ENCODE assay signal across 8 mouse cellular contexts in the genomic region with DNA sequence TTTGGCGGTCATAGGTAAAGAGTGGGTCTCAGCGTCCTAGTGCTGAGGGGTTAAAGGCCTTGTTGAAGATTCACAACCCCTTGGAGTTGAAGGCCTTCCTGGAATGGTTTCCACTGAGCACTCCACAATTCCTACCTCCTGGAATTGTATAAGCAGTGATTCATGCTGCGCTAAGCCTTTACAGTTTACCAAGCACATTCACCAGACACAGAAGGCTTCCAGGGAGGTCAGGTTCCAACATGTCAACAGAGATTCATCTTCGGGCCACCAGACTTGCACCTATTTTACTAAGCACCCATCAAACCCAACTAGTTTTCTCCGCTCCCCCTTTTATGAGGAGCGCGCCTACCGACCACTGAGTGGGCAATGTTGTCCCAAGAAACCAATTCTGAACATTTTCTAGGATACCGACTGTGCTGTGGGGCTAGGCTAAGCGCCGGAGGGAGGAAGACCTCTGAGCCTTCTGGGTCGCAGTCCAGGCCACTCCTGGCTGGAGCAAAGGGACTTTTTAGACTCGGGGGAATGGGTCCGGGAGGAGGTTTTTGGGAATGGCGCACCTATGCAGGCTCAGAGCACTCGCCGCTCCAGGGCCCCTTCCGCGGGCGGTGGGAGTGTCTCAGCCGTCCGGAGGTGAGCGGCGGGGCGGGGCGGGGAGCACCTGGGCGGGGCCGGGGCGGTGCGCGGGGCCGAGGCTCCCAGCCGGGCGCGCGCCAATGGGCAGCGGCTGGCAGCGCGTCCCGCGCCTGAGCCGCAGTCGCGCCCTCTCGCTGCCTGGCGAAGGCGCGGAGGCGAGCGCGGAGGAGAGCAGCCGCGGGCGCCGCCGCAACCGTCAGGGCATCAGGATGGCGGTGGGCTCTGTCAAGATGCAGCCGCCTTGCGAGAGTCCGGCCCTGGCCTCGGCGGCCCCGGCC. TPM values are rescaled to one million over a fixed set of nuclear protein-coding genes. Genes with fewer than 3 reads are reported as not detected.
A peak's percentile ranks its signal among the peaks of the same experiment; 100 is the strongest.
DNase-seq lines count a peak whose midpoint lies in the region; ATAC-seq and TF ChIP-seq lines count a peak whose summit lies in the region.

No protein-coding gene starts in this region.

- TF ChIP-seq POLR2A in cerebellum, adult 2 months (IDR thresholded peaks at IDR 0.05; ENCODE audit: borderline replicate concordance, insufficient read depth, low read length): no peak

- peak; percentile 36 for DNase-seq in layer of hippocampus, adult 11-12 months (ENCODE audit: low spot score)
- no peak for DNase-seq in layer of hippocampus, adult 9-11 months
- peak in 1 of 2 experiments; percentile 24 for DNase-seq in cerebellum, adult 2 months
- DNase-seq in liver, embryonic 13.5 days: no peak
- DNase-seq in thymus, postnatal 25 days: peak; percentile 58

- WGBS in cerebellum, adult 2 months: 7% methylated on average over 45 of the region's 64 CpGs
- WGBS in intestine, postnatal 0 days: 5% methylated on average over 40 of the region's 64 CpGs
- 4% methylated on average over 50 of the region's 64 CpGs for WGBS in liver, embryonic 13.5 days (ENCODE audit: insufficient replicate concordance)
- WGBS in neural tube, embryonic 13.5 days: 3% methylated on average over 50 of the region's 64 CpGs

- H3K27ac ChIP-seq in cerebellum, adult 2 months (ENCODE audit: insufficient read depth, low read length): no peak overlapping the region
- H3K27ac ChIP-seq in intestine, postnatal 0 days (ENCODE audit: low read depth, low read length): peak overlapping the region; percentile 68
- H3K27ac ChIP-seq in liver, embryonic 13.5 days: no peak overlapping the region
- peak overlapping the region; percentile 49; the same call in 1 of the 2 replicates for H3K27ac ChIP-seq in neural tube, embryonic 13.5 days (replicated peaks)

- no peaks in the 10 kb centered on the region for H3K36me3 ChIP-seq in intestine, postnatal 0 days (ENCODE audit: control insufficient read depth, insufficient read depth)
- H3K36me3 ChIP-seq in liver, embryonic 13.5 days: no peaks in the 10 kb centered on the region
- no peaks in the 10 kb centered on the region for H3K36me3 ChIP-seq in neural tube, embryonic 13.5 days

- peak overlapping the region; percentile 53 for H3K9ac ChIP-seq in intestine, postnatal 0 days (ENCODE audit: low read depth, low read length)
- H3K9ac ChIP-seq in liver, embryonic 13.5 days: peak overlapping the region; percentile 55
- peak overlapping the region; percentile 74 for H3K9ac ChIP-seq in neural tube, embryonic 13.5 days

- peaks cover under 1% of the 10 kb centered on the region; the same call in 1 of the 2 replicates for H3K4me1 ChIP-seq in cerebellum, adult 2 months (ENCODE audit: control insufficient read depth, insufficient read depth, low read length)
- no peaks in the 10 kb centered on the region; the same call in 1 of the 2 replicates for H3K4me1 ChIP-seq in intestine, postnatal 0 days (replicated peaks; ENCODE audit: control insufficient read depth, insufficient read depth, low read length)
- peaks cover 13% of the 10 kb centered on the region for H3K4me1 ChIP-seq in liver, embryonic 13.5 days (replicated peaks)
- peaks cover 17% of the 10 kb centered on the region for H3K4me1 ChIP-seq in neural tube, embryonic 13.5 days (replicated peaks)

- H3K9me3 ChIP-seq in intestine, postnatal 0 days (ENCODE audit: control insufficient read depth): no peaks in the 10 kb centered on the region
- no peaks in the 10 kb centered on the region for H3K9me3 ChIP-seq in liver, embryonic 13.5 days (replicated peaks)
- no peaks in the 10 kb centered on the region for H3K9me3 ChIP-seq in neural tube, embryonic 13.5 days

- TF ChIP-seq CTCF in cerebellum, adult 2 months (IDR thresholded peaks at IDR 0.05; ENCODE audit: borderline replicate concordance, insufficient read depth, low read depth, low read length): no peak
- TF ChIP-seq CTCF in intestine, postnatal 0 days (IDR thresholded peaks at IDR 0.05; ENCODE audit: low read depth): peak; percentile 51

- ATAC-seq in granulocyte monocyte progenitor cell, adult 5-6 weeks (replicated peaks; ENCODE audit: poor library complexity, severe bottlenecking): peak; percentile 78
- peak; percentile 96 for ATAC-seq in intestine, postnatal 0 days
- ATAC-seq in liver, embryonic 13.5 days (ENCODE audit: low read depth): peak; percentile 87
- peak; percentile 86 for ATAC-seq in neural tube, embryonic 13.5 days (ENCODE audit: low read depth)

- H3K4me3 ChIP-seq in cerebellum, adult 2 months (replicated peaks; ENCODE audit: insufficient read depth, low read depth, low read length): peak overlapping the region; percentile 36
- H3K4me3 ChIP-seq in intestine, postnatal 0 days (ENCODE audit: low read depth, low read length): peak overlapping the region; percentile 67
- peak overlapping the region; percentile 60 for H3K4me3 ChIP-seq in liver, embryonic 13.5 days (replicated peaks)
- H3K4me3 ChIP-seq in neural tube, embryonic 13.5 days: peak overlapping the region; percentile 66

- no peaks in the 10 kb centered on the region for H3K27me3 ChIP-seq in cerebellum, adult 2 months (ENCODE audit: control insufficient read depth, insufficient read depth, low read length)
- H3K27me3 ChIP-seq in intestine, postnatal 0 days (replicated peaks; ENCODE audit: control insufficient read depth, insufficient read depth, low read length): 0 out of 2 replicates have a peak, but pooled peaks cover 5% of the 10 kb centered on the region
- peaks cover 83% of the 10 kb centered on the region for H3K27me3 ChIP-seq in liver, embryonic 13.5 days
- H3K27me3 ChIP-seq in neural tube, embryonic 13.5 days: peaks cover 65% of the 10 kb centered on the region

- peak overlapping the region; percentile 96 for H3K4me2 ChIP-seq in intestine, postnatal 0 days (replicated peaks; ENCODE audit: low read depth)
- H3K4me2 ChIP-seq in liver, embryonic 13.5 days: peak overlapping the region; percentile 82
- peak overlapping the region; percentile 84 for H3K4me2 ChIP-seq in neural tube, embryonic 13.5 days

RNA-seq across cellular contexts. Expression of a gene that starts 17.2 kb away (rescaled TPM):
- polyA plus RNA-seq in cerebellum, adult 2 months (2012; rRNA removed): 22.2 and 26.7 TPM in 2 replicates
- 2.9 and 4.7 TPM in 2 replicates for total RNA-seq in granulocyte monocyte progenitor cell, adult 5-6 weeks (2014; fragmentation: Nextera tagmentation)
- total RNA-seq in granulocyte monocyte progenitor cell, adult 5-6 weeks (2017): 4.7 and 7.5 TPM in 2 replicates
- polyA plus RNA-seq in intestine, postnatal 0 days (2015; fragmentation: Nextera tagmentation; extraction: Ambion mirVana): 3.6 and 3.7 TPM in 2 replicates
- 1.3 and 1.7 TPM in 2 replicates for polyA plus RNA-seq in liver, embryonic 13.5 days (2015; fragmentation: Nextera tagmentation; extraction: Ambion mirVana)
- polyA plus RNA-seq in neural tube, embryonic 13.5 days (2015; fragmentation: Nextera tagmentation; extraction: Ambion mirVana): 32.9 and 35.5 TPM in 2 replicates

Comparison
In these comparisons a context has a peak if more than half of its experiments do, and no peak if none do; other contexts are left out.
1. DNase-seq: peak in layer of hippocampus, adult 11-12 months (single experiment) and thymus, postnatal 25 days (single experiment); none in layer of hippocampus, adult 9-11 months (single experiment) and liver, embryonic 13.5 days (single experiment).
2. H3K27ac ChIP-seq: peak in intestine, postnatal 0 days (single experiment) and neural tube, embryonic 13.5 days (single experiment); none in cerebellum, adult 2 months (single experiment) and liver, embryonic 13.5 days (single experiment).
3. Peak in every context shown above with its lines, with median percentiles within 50 percentile points of each other: H3K4me3 ChIP-seq, ATAC-seq, H3K4me2 ChIP-seq and H3K9ac ChIP-seq.